Mouse (Mus musculus): ENCODE measurements around the gene Maml2.

DNA sequence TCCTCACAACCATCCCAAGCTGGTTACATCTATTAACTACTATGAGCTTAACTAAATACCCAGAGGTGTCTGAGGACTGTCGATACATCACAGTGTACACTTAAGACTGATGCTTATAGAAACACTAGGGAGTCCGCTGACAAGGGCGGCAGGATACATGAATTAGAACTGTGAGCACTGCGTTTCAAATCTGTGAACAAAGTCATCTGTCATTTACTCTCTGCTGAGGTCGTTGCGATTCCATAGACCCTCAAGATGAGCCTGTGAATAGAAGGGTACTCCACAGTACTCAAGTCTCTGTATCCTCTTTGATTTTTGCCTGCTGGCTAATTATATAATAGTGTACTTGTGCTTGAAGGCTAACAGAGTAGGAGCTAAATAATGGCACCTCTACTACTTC, 143.2 kb downstream of the Maml2 start:
- TF ChIP-seq CTCF (IDR thresholded peaks at IDR 0.05; ENCODE audit: low read depth) (no peak), EP300 (optimal IDR thresholded peaks at IDR 0.05) (no peak)

Measured in stomach, postnatal 0 days (tissue).